Mouse (Mus musculus) frontal cortex, postnatal 25 days (tissue): ENCODE measurements around the gene Qsox2.

Experiments used
- DNase-seq, 2 experiments: peaks; one replicate each; pipeline ENCODE4 v3.0.0; 2022; ENCODE audit warnings: low spot score in 2 of 2

Gene Qsox2

DNA sequence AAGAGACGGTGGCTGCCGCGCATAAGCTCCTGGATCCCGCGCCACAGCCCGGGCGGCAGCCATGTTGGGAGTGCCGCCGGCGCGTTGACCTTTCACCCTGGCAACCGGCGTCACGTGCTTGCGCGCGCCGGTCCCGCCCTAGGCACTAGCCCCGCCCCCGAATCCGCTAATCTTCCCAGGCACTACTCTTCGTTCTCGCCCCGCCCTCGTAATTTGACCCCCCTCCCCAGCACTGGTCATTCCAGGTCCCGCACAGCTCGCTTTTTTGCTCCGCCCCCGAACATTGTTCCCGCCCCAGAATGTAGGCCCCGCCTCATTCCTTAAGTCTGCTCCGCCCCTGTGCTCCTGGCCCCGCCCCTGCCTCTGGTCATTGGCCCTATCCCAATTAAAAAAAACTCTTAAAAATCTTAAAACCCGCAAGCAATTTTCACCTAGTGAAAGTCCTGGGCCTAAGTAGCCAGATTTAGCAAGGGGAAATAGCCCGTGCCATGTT lies at the start of gene Qsox2:
Qsox2 (minus strand) TSS at position 236 of the 493 bp plus-strand sequence.
- DNase-seq = peak; percentile 71 to 81

DNA sequence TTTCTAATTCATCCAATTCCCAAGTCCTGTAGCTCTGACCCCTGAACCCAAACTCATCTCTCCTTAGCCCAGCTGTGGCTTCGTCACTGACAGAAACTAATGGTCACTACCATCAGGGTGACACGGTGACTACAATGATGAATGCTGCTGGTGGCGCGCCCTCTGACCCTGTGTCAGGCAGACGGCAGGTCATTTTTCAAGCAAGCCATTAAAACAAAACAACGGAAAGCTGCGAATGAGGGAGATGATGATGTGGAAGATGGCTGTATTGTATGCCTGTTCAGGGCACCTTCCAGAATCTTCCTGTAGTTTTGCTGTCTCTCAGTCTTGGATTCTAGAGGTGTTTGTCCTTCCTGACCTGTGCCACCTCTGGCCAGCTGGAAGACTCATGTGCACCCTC lies 49.1 kb upstream of the Qsox2 start:
- no peak for DNase-seq

DNA sequence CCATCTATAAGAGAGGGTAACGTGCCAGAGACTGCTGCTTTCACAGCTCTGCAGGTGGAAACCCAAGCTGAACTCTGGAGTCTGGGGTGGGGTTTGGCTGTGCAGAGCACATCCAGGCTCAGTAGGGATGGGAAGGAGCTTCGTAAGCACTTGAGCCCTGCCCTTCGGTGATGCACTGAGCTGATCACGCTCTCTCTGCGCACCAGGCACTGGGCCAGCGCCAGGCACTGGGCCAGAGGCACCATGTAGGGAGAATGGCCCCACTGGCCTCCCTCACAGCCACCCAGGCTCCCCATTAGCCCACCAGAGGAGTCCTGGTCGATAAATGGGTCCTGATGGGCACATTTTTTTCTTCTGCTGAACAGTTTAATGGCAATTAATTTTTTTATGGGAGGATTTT lies 48.5 kb upstream of the Qsox2 start:
- no peak for DNase-seq

DNA sequence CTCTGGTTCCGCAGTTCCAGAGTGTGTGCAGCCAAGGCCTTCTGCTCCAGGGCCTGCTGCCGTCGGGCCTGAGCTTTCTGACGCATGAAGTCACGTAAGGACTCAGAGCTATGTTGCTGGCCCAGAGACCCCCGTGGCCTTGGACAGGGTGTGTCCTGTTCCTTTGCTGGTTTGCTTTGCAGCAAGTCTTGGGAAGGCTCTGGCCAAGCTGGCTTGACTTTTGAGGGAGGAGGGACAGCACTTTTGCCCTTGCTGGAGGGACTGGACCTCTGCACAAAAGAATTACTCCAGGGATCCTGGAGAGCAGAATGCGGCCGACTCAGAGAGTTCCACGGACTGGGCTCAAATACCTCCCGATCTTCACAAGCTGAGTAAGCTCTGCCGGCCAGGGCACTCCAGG lies 43.3 kb upstream of the Qsox2 start:
- DNase-seq = no peak

DNA sequence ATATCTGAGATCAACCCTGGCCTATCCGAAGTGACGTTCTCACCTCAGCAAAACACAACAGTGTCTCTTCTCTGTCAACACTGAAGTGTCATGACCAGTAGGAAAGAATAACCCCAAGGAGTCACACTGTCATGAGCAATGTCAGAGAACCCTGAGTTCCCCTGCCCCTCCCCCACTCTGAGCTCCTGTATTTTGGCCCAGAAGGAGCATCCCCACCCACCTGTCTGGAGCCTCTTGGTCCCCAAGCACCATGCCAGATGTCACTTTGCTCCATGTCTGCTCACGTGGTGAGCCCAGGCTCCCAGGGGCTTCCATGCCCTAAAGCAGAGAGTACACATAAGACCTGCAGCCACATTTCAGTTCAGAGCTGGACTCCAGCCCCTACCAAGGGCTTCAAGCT lies 42.4 kb upstream of the Qsox2 start:
- DNase-seq = no peak

DNA sequence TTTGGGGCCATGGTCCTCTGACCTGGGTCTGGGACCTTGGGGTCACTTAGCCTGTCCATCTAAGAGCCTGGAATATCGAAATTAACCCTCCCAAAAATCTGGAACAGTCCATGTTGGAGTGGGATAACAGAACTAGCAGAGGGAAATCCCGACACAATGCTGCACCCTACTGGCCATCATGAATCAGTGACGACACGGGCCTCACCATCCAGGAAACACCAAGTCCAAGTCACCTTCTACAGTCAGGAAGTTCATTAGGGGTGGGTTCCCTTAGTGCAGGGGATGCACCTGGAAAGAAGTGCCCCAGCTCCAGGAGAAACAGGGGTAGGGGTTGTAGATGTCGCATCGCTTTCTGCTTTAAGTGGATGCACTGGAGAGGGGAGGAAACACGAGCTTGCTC lies 36.3 kb upstream of the Qsox2 start:
- peak; percentile 35 to 51 for DNase-seq

DNA sequence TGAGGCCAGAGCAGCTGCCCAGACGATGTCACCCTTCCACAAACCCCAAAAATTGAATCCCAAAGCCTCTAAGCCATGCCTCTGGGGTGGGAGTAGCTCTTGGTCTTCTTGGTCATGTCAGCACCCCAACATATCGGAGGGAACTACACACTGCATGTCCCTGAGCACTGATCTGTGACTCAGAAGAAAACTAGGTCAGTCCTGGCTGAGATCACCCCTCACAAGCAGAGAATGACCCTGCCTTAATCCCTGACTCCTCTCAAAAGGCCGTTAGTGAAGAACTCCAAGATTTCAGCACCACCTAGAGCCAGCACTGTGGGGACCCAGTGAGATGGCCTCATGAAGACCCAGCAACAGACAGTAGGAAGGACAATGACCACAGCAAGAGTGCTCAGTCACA lies 30.9 kb upstream of the Qsox2 start:
- no peak for DNase-seq

DNA sequence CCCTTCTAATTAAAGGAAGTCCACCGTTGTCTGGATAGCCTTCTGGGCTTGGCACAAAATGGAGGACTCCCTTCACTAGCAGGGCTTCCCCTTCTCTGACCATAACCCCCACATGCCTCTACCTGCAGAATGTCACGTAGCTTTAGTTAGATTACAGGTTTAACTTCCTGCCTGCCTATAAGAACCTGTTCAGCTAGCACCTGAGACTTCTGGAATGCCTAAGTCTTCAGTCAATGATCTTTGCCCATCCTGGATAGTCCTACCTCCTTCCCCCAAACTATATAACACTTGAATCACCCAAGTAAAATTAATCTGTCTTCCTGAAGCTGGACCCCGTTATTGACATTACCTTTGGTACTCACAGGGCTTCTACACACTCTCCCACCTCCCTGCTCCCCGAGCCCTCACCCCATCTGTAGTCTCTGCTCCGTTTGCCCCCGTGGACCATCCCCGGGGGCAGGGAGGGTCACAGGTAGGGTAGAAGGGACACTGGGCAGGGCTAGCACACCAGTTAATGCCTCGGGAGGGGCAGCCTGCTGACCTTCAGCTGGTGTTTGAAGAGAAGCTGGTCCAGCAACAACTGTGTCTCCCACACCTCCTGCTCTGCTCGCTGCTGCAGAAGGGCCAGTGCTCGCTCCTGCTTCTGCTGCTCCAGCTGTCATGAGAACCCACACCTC lies 28.9 kb upstream of the Qsox2 start:
- no peak for DNase-seq

DNA sequence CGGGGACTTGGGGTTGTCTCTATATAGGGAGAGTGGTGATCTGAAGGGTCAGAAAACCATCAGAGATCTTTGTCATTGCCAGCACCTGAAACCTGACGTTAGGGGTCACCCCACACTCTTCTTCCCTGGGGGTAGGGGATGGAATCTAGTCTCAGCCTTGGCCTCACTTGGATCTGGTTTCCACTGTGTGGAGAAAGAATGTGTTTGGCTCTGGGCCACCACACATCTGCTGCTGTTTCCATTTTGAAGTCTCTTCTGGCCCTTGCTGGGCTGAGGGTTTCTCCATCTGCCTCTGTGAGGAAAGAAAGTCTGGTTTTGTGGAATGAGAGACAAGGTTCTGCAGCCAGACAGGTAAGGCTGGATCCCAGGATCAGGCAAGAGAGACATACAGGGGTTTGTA lies 27.8 kb upstream of the Qsox2 start:
- no peak for DNase-seq

DNA sequence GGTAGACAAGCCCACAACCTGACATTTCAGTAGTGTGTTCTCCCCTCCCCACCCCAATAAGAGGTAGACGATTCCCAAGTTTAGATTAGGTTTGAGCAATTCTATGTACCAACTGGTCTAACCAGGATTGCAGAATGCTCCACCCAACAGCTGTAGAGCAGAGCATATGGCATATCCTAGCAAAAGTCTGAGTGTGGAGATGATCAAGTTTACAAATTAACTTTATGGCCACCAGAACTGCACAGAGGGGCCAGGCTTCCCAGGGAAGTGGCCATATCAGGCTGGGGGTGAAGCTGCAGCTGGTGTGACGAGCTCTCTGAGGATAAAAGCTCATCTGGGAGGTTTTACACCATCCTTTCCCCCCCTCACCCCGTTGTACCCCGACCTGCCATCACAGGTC lies 27.3 kb upstream of the Qsox2 start:
- no peak for DNase-seq

DNA sequence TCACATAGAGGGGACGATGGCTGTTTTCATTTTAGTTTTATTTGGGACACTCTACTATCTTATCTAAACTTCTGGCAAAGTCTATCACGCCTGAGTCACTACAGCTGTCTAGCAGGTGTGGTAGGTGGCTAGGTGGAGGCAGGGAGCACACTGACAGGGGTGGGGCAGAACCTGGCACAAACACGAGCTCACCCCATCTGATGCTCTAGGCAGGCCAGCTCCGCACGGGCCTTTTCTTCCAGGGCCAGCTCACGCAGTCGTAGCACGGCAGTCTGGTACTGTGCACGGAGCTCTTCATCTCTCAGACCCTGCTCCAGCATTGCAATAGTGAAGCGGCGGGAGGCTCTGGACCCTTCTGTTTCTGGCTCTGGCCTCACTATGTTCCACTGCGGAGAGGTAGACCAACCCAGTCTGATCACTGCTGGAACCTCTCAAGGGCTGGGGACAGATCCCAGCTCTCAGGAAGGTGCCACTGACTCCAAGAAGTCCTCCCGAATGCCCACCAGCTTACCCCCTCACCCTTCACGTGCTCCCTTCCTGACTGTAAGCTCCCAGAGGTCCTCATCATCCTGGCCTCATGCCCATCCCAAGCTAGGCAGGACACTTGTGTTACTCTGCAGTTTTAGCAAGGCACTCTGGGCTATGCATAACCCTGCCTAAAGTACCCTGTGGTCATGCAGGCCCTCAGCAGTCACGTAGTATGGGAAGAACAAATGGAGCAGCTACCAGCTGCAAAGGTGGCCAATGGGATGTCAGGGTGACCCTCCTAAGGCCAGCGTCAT lies 20.2 kb upstream of the Qsox2 start:
- DNase-seq = no peak

DNA sequence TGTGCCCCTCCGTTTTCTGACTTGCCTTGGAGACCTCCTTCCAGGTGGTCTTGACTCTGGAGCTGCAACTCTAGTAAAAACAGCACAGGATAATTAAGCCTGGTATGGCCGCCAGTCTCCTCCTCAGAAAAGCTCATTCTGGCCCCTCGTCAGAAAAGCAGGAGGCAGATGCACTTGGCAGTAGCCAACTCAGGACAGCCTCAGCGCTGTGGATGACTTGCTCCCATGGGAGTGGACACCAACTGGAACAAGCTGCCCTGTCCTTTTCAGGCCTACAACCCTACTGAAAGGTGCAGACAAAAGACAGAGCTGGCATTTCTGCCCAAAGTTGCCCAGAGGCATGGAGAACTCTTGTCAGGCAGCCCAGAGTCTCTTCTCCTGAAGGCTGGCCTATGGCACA lies 17.5 kb upstream of the Qsox2 start:
- DNase-seq = no peak

DNA sequence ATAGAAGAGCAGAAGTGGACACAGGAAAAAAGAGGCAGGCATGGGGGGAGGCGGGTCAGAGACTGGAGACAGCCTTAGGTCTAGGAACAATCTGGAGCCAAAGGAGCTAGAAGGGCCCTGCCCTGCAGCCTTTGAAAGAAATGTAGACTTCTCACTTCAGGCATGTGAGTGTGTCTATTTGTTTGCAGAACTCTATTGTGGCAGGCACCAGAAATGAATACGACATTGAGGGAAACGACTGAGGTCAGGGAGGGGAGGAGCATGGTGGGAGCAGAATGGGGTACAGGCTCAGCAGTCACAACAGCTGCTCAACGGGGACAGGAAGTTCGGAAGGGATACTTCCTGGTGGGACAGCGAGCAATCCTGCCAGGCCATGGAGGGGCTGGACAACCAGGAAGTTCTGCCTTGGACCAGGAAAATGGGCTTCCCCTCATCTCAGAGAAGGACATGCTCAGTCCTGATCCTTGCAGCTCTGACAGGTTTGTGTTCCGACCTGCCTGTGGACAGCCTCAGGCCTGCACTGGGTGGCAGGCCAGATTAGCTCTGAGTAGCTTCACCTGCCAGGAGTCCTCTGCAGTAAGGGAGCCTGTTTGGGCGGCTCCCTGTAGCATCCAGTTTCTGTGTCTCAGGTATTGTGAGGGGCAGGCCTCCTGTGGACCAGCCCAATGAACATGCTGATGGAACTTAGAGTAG lies 15.3 kb upstream of the Qsox2 start:
- no peak for DNase-seq

DNA sequence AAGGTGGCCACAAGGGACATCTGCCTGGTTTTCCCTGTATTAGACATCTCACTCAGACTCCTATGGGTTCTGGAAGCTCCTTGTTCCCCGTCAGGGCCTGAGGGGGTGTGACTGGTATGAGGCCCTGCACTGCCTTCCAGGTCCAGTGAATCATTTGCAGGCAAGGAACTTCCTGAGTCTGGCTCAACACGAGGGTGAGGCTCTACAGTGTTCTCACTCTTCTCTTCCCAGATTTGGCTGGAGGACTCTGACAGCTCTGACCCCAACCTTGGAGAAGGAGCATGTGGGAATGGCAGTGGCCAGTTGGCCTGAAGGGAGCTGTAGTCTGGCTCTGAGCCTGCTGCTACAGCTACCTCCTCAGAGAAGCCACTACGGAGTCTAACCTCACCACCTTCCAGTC lies 10.2 kb upstream of the Qsox2 start:
- no peak for DNase-seq

DNA sequence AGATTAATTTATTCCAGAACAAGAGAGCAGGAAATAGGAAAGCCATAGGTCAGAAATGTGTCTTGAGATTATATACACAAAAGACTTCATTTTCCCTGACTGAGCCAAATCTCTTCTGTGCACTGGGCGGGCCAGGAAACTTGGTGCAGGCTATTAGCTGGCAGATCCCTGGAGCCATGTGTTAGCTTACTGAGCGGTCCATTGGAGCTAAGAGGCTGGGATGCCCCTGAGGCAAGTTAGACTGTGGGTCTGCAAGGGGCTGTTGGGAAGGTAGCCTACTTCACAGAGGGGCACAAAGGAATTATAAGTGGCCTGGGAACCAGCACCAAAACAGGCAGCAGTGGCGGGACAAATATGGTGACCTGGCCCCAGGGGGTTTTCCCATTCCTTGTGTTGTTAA lies 3.5 kb upstream of the Qsox2 start:
- DNase-seq = no peak

DNA sequence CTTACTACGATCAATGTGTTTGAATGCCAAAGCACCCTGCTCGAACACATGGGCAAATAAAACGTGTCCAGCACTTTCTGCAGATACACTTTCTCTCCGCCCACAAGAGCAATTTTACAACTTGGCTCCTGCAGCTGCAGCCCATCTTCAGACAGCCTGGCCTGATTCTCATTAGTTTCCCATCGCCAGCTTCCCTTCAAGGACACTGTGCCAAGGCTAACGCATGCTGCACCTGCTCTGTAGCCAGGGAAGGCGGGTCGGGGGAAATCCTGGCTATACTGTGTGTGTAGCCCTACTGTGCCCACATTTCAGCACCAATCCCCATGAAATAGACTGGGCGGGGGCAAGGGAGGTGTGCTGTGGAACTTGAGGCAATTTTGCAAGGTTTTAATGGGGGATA lies 3.0 kb upstream of the Qsox2 start:
- no peak for DNase-seq

DNA sequence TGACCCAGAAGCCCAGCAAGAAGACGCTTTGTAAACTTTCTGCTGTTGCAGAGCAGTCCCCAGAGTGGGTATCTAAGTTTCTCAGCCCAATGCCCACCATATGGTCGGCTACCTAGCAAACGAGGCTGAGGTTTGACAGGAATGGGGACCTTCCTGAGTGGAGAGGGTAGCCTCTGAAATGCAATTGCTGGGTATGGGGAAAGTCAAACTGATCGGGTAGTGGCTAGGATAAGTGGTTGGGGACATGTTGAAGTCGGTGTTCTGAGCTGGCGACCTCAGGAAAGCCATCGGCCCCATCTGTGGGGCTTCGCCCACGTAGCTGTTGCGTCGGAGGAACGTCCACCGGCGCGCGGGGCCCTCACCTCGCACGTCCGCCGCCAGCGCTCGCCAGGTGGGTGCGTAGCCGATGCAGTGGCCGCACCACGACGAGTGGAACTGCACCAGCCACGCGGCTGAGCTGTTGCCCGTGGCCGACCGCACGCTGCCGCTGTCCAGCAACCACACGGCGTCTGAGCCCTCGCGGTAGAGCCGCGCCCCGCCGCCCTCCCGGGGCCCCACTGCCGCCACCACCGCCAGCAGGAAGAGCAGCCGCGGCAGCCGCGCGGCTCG lies 540 bp downstream of the Qsox2 start:
- no peak for DNase-seq

DNA sequence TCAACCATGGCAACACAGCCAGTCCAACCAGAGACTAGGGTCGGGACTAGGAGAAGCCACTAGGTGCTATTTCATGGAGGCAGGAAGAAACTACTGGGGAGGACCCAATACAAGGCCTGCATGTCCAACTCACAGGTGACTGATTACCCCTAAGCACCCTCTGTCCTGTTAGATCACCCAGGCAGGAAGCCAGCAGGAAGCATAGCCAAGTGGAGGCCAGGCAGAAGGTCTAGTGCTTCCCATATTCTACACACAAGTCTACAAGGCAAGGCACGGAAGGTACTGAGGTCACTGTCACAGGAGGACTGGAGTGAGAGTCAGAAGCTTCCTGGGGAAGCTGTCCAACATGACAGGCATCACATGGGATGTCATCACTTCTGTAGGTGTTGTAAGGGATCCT lies 2.6 kb downstream of the Qsox2 start:
- no peak for DNase-seq

DNA sequence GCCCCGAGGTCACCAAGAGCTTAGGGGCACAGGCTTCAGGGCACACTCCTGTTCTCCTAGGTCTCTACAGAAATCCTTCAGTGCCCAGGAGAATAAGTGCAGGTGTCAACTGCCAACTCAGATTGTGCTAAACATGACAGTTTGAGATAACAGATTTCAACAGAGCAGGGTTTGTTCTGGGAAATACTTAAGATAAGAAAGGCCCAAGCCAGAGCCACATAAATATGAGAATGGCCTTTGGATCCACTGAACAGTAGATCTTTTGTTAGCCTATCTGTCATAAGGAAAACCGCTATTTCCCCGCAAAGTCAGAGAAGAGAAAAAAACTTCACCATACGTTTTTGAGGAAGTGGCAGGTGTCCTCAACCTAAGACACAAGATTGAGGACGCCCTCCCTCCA lies 3.1 kb downstream of the Qsox2 start:
- DNase-seq = no peak

DNA sequence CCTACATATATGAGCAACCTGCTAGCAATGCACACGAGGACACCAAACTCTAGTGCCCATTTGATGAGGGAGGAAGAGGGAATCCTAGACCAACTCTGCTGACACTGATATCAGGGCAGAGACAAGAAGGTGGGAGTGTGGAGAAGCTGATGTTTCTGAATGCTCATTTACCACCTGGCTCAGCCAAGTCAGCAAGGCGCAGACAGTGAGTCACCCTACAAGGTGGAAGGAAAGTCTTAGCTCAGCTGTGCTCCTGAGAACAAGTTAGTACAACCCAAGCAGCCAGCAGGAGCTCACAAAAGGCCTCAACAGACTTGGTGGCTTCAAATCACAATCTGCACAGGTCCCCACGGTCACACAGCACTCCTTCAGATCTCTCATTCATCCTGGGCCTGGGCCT lies 6.0 kb downstream of the Qsox2 start:
- no peak for DNase-seq

DNA sequence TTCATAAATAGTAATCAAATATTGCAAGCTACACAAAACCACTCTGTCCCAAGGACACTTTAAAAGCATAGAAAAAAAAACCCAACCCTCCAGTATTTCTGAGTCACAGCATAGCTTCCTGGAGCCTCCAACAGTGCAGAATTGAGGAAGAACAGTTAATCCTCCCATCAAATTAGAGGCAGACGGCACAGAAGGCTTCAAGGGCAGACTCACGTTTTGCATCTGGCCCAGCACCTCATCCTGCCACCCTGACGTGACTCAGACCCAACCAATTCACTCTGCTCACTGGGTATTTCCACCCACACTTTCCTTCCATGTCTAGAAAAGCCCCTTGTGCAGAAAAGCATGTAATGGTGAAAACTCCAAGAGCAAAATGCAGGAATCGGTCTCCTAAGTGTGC lies 7.1 kb downstream of the Qsox2 start:
- no peak for DNase-seq

DNA sequence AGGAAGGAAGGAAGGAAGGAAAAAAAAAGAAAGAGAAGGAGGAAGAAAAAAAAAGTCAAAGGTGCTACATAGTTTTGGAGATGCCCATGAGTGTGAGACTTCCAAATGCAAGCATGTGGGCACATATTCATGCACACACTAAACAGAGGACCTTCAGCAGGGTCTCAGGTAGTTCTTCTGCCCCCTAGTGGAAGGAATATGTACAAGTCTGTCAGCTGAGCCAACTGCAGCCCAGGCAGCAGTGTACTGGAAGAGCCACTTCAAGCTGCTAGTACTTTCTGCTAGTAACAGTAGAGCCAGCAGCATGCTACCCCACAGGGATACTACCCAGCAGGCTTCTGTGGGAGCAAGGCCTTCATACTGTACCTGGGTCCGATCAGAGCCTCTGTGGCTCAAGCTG lies 9.5 kb downstream of the Qsox2 start:
- DNase-seq = no peak
